Mouse (Mus musculus) lung, embryonic 14.5 days (tissue): ENCODE results near the gene Hivep3. TPM values are rescaled to one million over a fixed set of nuclear protein-coding genes. Genes with fewer than 3 reads are reported as not detected.

Experiments used
- ATAC-seq: fragments of 200-750 bp; cut with Nextera tagmentation; 2 replicates; pipeline ENCODE4 v1.8.0; 2017; ENCODE audit warnings: mild to moderate bottlenecking, moderate TSS enrichment, moderate library complexity; ENCODE audit not compliant: insufficient read depth
- DNase-seq: peaks from one replicate; pipeline ENCODE4 v3.0.0-alpha.2; 2015
- H3K27ac ChIP-seq: fragments of 300-500 bp; sonication (generic); 2 replicates; pipeline ENCODE4 v1.5.1; 2014; ENCODE audit warnings: low read depth, mild to moderate bottlenecking, moderate library complexity
- H3K27me3 ChIP-seq: fragments of 300-500 bp; sonication (generic); 2 replicates; pipeline ENCODE4 v1.6.1; 2014; ENCODE audit warnings: low read length, control low read depth; ENCODE audit not compliant: insufficient read depth
- H3K36me3 ChIP-seq: fragments of 300-500 bp; sonication (generic); 2 replicates; pipeline ENCODE4 v1.6.1; 2014; ENCODE audit warnings: control low read depth; ENCODE audit not compliant: insufficient read depth
- H3K4me1 ChIP-seq: fragments of 300-500 bp; sonication (generic); 2 replicates; pipeline ENCODE4 v1.6.1; 2014; ENCODE audit warnings: antibody characterized with exemption, control low read depth; ENCODE audit not compliant: insufficient read depth
- H3K4me2 ChIP-seq: fragments of 300-500 bp; sonication (generic); 2 replicates; pipeline ENCODE4 v1.6.1; 2014; ENCODE audit warnings: mild to moderate bottlenecking
- H3K4me3 ChIP-seq: fragments of 300-500 bp; sonication (generic); 2 replicates; pipeline ENCODE4 v1.5.1; 2014; ENCODE audit warnings: low read depth, low read length
- H3K9ac ChIP-seq: fragments of 300-500 bp; sonication (generic); 2 replicates; pipeline ENCODE4 v1.6.1; 2014
- H3K9me3 ChIP-seq: fragments of 300-500 bp; sonication (generic); 2 replicates; pipeline ENCODE4 v1.6.1; 2016; ENCODE audit warnings: low read depth, low read length, control low read depth
- CTCF ChIP-seq: IDR thresholded peaks from 2 replicates; pipeline ENCODE4 v1.5.1; 2016; ENCODE audit warnings: antibody characterized with exemption, low read depth
- WGBS: fragments of 180-500 bp; shearing (Covaris S2); extraction: QIAGEN DNeasy Blood & Tissue Kit; methylation state at CpG from one replicate; pipeline ENCODE4 v1.1.7; 2014; 5-methylcytosine and 5-hydroxymethylcytosine counted together
- polyA plus RNA-seq: library from polyadenylated mRNA; unstranded; fragments of >200 nt; fragmentation: Nextera tagmentation; extraction: Ambion mirVana; gene quantifications from 2 replicates; pipeline ENCODE4 v1.2.1, GENCODE M21; 2014

Hivep3 gene
- polyA plus RNA-seq, 1 experiment from 2014 or later, result 22.0 TPM

DNA sequence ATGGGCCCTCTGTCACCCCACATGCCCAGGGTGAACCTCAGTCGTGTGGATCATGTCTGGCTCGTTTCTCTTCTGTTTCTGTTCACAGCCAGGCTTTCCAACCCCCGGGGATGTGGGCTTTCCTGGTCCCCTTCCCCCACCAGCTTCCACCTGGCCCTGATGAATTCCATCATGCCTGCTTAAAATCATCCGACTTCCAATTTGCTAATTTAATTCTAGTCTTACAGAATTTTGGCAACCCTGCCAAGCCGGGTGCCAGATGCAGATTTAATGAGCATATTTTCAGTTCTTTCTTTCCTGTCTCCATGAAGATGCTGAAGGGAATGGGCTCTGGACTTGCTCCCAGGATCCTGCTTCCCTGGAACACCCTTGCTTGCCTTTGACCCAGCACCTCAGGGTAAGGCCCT is 311.6 kb downstream of the Hivep3 start:
- whole genome bisulfite sequencing, result 43% methylated on average over 5 of the region's 5 CpGs
- Histone ChIP-seq H3K4me1 (no peaks in the 10 kb centered on the region), H3K36me3 (no peaks in the 10 kb centered on the region), H3K4me2 (no peak overlapping the region), H3K27ac (no peak overlapping the region), H3K9ac (no peak overlapping the region), H3K9me3 (no peaks in the 10 kb centered on the region), H3K27me3 (no peaks in the 10 kb centered on the region), H3K4me3 (no peak overlapping the region)
- TF ChIP-seq CTCF, result no peak
- ATAC-seq, result no peak
- DNase-seq, result no peak

- H3K9ac ChIP-seq, result no peak overlapping the region
- no peak for TF ChIP-seq CTCF
- H3K36me3 ChIP-seq, result no peaks in the 10 kb centered on the region
- no peak for ATAC-seq
- no peak for DNase-seq
- no peaks in the 10 kb centered on the region for H3K27me3 ChIP-seq
- H3K4me3 ChIP-seq, result no peak overlapping the region
- H3K9me3 ChIP-seq, result no peaks in the 10 kb centered on the region
- 85% methylated on average over 7 of the region's 7 CpGs for WGBS
- no peaks in the 10 kb centered on the region for H3K4me1 ChIP-seq
- H3K27ac ChIP-seq, result no peak overlapping the region
- no peak overlapping the region for H3K4me2 ChIP-seq
These were observed 312.3 kb downstream of the Hivep3 start for GRCm38 (mm10) chr4:120045871-120046270.

DNA sequence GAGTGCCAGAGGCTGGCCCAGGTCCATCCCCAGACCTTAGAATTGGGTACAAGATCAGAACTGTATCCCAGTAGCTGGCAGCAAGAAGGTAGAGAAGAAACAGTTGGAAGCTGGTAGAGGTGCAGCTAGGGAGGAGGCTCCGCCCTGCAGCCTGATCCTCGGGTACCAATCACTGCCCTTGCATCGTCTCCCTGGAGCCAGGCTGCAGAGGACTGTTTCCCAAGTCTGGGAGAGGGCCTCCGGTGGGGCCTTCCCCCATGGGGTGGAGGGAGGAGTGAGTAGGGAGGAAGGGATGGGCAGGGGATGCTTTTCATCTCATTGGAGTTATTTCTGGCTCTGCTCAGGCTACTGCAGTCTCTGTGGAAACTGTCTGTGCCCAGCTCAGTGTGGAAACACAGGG is 313.5 kb downstream of the Hivep3 start:
- no peak overlapping the region for H3K4me2 ChIP-seq
- DNase-seq (no peak), ATAC-seq (no peak)
- no peaks in the 10 kb centered on the region for H3K27me3 ChIP-seq
- H3K4me3 ChIP-seq, result no peak overlapping the region
- 27% methylated on average over 4 of the region's 4 CpGs for WGBS
- H3K27ac ChIP-seq, result no peak overlapping the region
- no peaks in the 10 kb centered on the region for H3K9me3 ChIP-seq
- H3K4me1 ChIP-seq, result no peaks in the 10 kb centered on the region
- no peaks in the 10 kb centered on the region for H3K36me3 ChIP-seq
- TF ChIP-seq CTCF, result no peak
- H3K9ac ChIP-seq, result no peak overlapping the region

- Histone ChIP-seq H3K27me3 (no peaks in the 10 kb centered on the region), H3K4me1 (no peaks in the 10 kb centered on the region), H3K4me3 (no peak overlapping the region), H3K36me3 (no peaks in the 10 kb centered on the region), H3K9ac (no peak overlapping the region), H3K9me3 (no peaks in the 10 kb centered on the region), H3K27ac (no peak overlapping the region), H3K4me2 (no peak overlapping the region)
- ATAC-seq (no peak), DNase-seq (no peak)
- TF ChIP-seq CTCF, result no peak
- WGBS, result 83% methylated on average over 4 of the region's 4 CpGs
These were observed 314.7 kb downstream of the Hivep3 start for GRCm38 (mm10) chr4:120048274-120048673.

- WGBS, result 91% methylated on average over 3 of the region's 3 CpGs
- Histone ChIP-seq H3K9me3 (no peaks in the 10 kb centered on the region), H3K9ac (no peak overlapping the region), H3K36me3 (no peaks in the 10 kb centered on the region), H3K27me3 (no peaks in the 10 kb centered on the region), H3K4me1 (no peaks in the 10 kb centered on the region), H3K27ac (no peak overlapping the region), H3K4me2 (no peak overlapping the region), H3K4me3 (no peak overlapping the region)
- no peak for TF ChIP-seq CTCF
- no peak for DNase-seq
- no peak for ATAC-seq
These were observed 316.3 kb downstream of the Hivep3 start for GRCm38 (mm10) chr4:120049857-120050256.

DNA sequence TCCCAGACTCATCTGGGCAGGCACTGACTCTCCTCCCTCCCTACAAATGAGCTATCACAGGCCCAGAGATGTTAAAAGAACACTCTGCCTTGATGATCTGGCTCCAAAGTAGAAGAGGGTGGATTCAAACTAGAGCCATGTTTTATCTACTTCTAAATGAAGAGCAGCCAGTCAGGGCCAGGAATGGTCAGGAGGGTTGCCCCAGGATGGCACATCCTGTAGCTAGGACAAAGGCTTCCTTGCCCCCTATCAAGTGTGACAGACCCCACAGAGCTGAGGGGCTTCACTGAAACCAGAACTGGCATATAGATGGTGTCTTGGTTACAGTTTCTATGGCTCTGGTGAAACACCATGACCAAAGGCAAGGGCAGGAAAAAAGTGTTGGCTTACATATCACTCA is 318.9 kb downstream of the Hivep3 start:
- Histone ChIP-seq H3K27ac (no peak overlapping the region), H3K9ac (no peak overlapping the region), H3K4me3 (no peak overlapping the region), H3K4me1 (no peaks in the 10 kb centered on the region), H3K36me3 (no peaks in the 10 kb centered on the region), H3K4me2 (no peak overlapping the region), H3K27me3 (no peaks in the 10 kb centered on the region), H3K9me3 (no peaks in the 10 kb centered on the region)
- no peak for ATAC-seq
- TF ChIP-seq CTCF, result no peak
- no peak for DNase-seq

DNA sequence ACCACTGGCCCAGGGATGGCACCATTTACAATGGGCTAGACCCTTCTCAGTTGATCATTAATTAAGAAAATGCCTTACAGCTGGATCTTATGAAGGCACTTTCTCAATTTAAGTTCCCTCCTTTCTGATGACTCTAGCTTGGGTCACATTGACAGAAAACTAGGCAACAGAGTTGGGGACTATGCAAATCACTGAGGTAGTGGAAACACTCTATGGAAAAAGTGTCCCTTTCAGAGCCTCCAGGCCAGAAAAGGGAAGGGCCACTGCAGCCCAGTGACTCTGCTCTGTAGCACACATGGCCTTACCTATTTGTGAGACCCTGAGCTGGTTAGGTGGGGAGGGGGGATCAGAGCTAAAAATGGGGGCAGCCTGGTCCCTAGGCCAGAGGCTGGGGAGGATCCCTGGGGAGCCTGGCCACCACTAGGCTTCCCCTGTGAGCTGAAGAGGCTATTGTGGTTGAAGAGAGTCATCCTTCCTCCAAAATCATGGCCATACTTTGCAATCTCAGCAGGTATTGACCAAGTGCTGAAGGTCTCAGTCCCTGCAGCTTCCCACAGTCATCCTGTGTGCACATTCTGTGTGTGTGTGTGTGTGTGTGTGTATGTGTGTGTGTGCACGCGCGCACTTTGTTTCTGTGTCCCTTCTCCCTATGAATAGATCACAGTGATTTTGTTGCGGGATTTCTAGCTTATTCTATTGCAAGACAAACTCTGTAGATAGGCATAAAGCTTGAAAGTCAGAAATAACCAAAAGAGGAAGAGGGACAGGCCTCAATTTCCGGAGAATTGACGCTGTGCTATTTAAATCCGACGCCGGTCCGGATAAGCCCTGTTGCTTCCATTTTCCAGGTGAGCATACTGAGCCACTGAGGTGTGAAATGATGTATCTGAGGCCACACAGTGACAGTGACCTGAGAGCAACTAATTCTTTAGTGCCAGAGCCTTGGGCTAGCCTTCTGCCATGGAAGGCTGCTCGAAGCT is 319.7 kb downstream of the Hivep3 start:
- WGBS, result 86% methylated on average over 11 of the region's 11 CpGs
- no peak for ATAC-seq

More for the DNA sequence above, 319.7 kb downstream of the Hivep3 start:
- Histone ChIP-seq H3K36me3 (no peaks in the 10 kb centered on the region), H3K27me3 (no peaks in the 10 kb centered on the region), H3K9me3 (no peaks in the 10 kb centered on the region), H3K4me3 (no peak overlapping the region), H3K4me1 (no peaks in the 10 kb centered on the region), H3K9ac (no peak overlapping the region), H3K4me2 (no peak overlapping the region), H3K27ac (no peak overlapping the region)
- TF ChIP-seq CTCF, result no peak
- DNase-seq, result no peak
